Mouse (Mus musculus) heart, postnatal 0 days (tissue): ENCODE data around the gene Brd3. TPM values are rescaled to one million over a fixed set of nuclear protein-coding genes. Genes with fewer than 3 reads are reported as not detected.

ENCODE experiments used
- ATAC-seq: fragments of 200-750 bp; cut with Nextera tagmentation; 2 replicates; pipeline ENCODE4 v1.8.0; 2017; ENCODE audit warnings: low read depth, moderate number of reproducible peaks, moderate library complexity; ENCODE audit not compliant: insufficient read depth
- DNase-seq: peaks from one replicate; pipeline ENCODE4 v3.0.0-alpha.2; 2016; ENCODE audit warnings: low spot score
- H3K27ac ChIP-seq: fragments of 300-500 bp; sonication (generic); 2 replicates; pipeline ENCODE4 v1.5.1; 2014; ENCODE audit warnings: low read depth, mild to moderate bottlenecking
- H3K27me3 ChIP-seq: fragments of 300-500 bp; sonication (generic); 2 replicates; pipeline ENCODE4 v1.6.1; 2014; ENCODE audit warnings: low read length, mixed read lengths; ENCODE audit not compliant: control insufficient read depth, insufficient read depth
- H3K36me3 ChIP-seq: fragments of 300-500 bp; sonication (generic); replicated peaks from 2 replicates; pipeline ENCODE4 v1.6.1; 2014; ENCODE audit warnings: low read length, mixed read lengths; ENCODE audit not compliant: control insufficient read depth, insufficient read depth
- H3K4me1 ChIP-seq: fragments of 300-500 bp; sonication (generic); 2 replicates; pipeline ENCODE4 v1.6.1; 2014; ENCODE audit warnings: antibody characterized with exemption; ENCODE audit not compliant: control insufficient read depth, insufficient read depth
- H3K4me2 ChIP-seq: fragments of 300-500 bp; sonication (generic); 2 replicates; pipeline ENCODE4 v1.6.1; 2014; ENCODE audit warnings: low read depth, mild to moderate bottlenecking, low read length, moderate library complexity
- H3K4me3 ChIP-seq: fragments of 300-500 bp; sonication (generic); 2 replicates; pipeline ENCODE4 v1.5.1; 2014; ENCODE audit warnings: low read depth, low read length
- H3K9ac ChIP-seq: fragments of 300-500 bp; sonication (generic); replicated peaks from 2 replicates; pipeline ENCODE4 v1.6.1; 2014; ENCODE audit warnings: low read depth, low read length, mixed read lengths
- H3K9me3 ChIP-seq: fragments of 300-500 bp; sonication (generic); replicated peaks from 2 replicates; pipeline ENCODE4 v1.6.1; 2016; ENCODE audit warnings: low read length; ENCODE audit not compliant: control insufficient read depth
- CTCF ChIP-seq: IDR thresholded peaks from 2 replicates; pipeline ENCODE4 v1.5.1; 2016; ENCODE audit warnings: antibody characterized with exemption, control low read depth, low read depth
- EP300 ChIP-seq: IDR thresholded peaks from 2 replicates; pipeline ENCODE4 v1.6.1; 2016; ENCODE audit warnings: antibody characterized with exemption, low read depth
- WGBS: fragments of 180-500 bp; shearing (Covaris S2); extraction: QIAGEN DNeasy Blood & Tissue Kit; methylation state at CpG from one replicate; pipeline ENCODE4 v1.1.7; 2014; 5-methylcytosine and 5-hydroxymethylcytosine counted together
- polyA plus RNA-seq: library from polyadenylated mRNA; unstranded; fragments of >200 nt; fragmentation: Nextera tagmentation; extraction: Ambion mirVana; gene quantifications from 2 replicates; pipeline ENCODE4 v1.2.1, GENCODE M21; 2015
- total RNA-seq: library from RNA; depleted of rRNA; stranded (reverse); fragments of >200 nt; gene quantifications from 2 replicates; pipeline ENCODE4 v1.2.3, GENCODE M21; 2014; ENCODE audit warnings: low replicate concordance; rRNA removed

Gene Brd3
- 13.0 and 19.6 TPM in 2 replicates for total RNA-seq
- 37.1 and 40.8 TPM in 2 replicates for polyA plus RNA-seq

DNA sequence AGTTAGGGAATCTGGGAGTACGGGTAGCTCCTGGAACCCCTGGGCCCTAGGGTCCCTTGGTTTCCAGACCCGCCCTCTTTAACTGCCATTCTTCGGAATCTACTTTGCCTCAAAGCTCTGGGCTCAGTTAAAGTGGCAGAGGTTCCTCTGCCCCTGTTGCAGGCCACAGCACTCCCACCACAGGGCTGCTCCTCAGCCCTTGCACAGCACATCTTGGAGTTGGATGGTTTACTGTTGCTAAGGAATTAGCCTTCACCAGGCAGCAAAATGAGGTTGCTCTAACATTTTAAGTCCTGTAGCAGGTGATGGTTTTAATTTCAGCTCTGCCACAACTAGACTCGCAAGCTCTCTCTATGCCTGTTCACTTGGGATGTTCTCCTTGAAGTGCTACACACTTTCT, at the start of gene Brd3:
Gene Brd3, minus strand, starts transcription at position 101 of the 400 bp plus-strand sequence.
- ATAC-seq: no peak

DNA sequence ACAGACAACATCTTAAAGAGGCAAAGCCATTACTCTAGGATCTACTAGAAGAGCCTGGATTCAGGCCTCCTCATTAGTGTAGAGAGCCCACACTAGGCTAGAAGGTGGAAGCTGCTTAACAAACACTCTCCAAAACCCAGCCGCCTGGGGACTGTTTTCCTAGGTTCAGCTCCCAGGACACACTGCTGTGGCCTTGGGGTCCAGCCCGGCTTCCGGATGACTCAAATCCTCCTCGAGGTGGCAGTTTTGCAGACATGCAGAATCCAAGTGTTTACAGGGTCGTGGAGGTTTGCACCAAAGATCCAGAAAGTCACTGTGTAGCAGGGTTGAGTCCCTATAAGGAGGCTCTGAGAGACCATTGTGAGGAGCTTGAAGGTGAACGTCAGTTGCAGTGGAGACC, 49.5 kb upstream of the Brd3 start:
- TF ChIP-seq CTCF (no peak), EP300 (no peak)
- H3K9me3 ChIP-seq: no peaks in the 10 kb centered on the region
- H3K9ac ChIP-seq: no peak overlapping the region
- no peaks in the 10 kb centered on the region for H3K4me1 ChIP-seq
- no peaks in the 10 kb centered on the region for H3K36me3 ChIP-seq
- ATAC-seq: no peak
- H3K27me3 ChIP-seq: peaks cover 6% of the 10 kb centered on the region; the same call in 1 of the 2 replicates
- no peak overlapping the region for H3K4me3 ChIP-seq
- no peak overlapping the region for H3K4me2 ChIP-seq
- no peak overlapping the region for H3K27ac ChIP-seq
- DNase-seq: no peak
- WGBS: 89% methylated on average over 6 of the region's 6 CpGs

More for the DNA sequence above, at the start of gene Brd3:
- 74% methylated on average over 4 of the region's 4 CpGs for WGBS
- Histone ChIP-seq H3K27ac (no peak within 1 kb of the TSS), H3K27me3 (no peaks in the 10 kb centered on the region), H3K9me3 (no peaks in the 10 kb centered on the region), H3K4me1 (peaks cover 11% of the 10 kb centered on the region), H3K4me2 (no peak within 1 kb of the TSS), H3K9ac (no peak within 1 kb of the TSS), H3K4me3 (no peak within 1 kb of the TSS), H3K36me3 (no peaks in the 10 kb centered on the region)
- no peak for TF ChIP-seq EP300
- TF ChIP-seq CTCF: no peak
- DNase-seq: no peak

DNA sequence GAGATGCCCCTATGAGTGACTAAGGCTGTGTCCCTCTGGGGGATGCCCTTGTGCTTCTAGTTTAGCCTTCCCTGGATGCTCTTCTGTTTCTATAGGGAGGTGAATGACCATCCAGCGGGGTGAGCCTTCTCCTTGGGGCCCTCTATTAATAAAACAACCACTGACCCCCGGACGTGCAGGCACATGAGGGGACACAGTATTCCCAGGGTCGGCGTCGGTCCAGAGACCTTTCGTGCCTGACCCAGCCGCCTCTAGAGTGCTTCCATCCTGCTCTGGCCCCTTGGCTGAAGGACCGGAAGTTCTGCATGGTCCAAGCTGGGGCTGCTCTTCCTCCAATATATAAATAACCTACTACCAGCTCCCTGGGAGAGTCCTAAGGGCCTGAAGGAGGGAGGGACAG, 46.8 kb upstream of the Brd3 start:
- peak overlapping the region; percentile 14; the same call in 1 of the 2 replicates for H3K27ac ChIP-seq

DNA sequence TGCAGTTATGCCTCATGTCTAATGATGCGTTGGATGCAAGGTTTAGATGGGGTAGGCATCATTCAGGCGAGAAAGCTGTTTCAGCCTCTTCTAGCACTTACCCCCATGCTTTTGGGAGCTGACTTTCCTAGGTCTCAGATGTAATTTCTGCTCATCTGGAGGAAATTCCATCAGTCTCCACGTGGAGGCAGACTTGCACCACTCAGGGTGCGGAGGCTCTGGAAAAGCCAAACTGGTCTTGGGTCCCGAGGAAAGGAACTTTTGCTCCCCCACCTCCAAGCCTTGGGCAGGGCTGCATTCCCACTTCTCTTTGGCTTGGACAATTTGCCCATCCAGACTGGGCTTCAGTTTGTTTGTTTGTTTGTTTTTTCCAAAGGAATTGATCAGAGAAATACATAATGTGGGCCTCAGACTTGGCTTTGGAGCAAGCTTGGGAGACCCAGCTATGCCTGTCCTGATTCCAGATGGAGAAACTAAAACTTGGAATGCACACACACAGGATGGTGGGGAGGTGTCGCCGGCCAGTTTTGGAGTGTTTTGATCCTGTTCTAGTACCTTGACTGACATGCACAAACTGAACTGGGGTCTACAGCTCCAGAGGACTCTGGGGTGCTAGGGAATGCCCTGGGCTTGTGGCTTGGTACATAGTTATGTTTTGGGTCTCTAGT, 45.3 kb upstream of the Brd3 start:
- peak; percentile 39 for DNase-seq
- Histone ChIP-seq H3K27ac (no peak overlapping the region), H3K9ac (no peak overlapping the region), H3K4me1 (no peaks in the 10 kb centered on the region), H3K4me2 (no peak overlapping the region), H3K27me3 (peaks cover 6% of the 10 kb centered on the region; the same call in 1 of the 2 replicates), H3K9me3 (no peaks in the 10 kb centered on the region), H3K36me3 (no peaks in the 10 kb centered on the region), H3K4me3 (no peak overlapping the region)
- ATAC-seq: no peak
- WGBS: 14% methylated on average over 7 of the region's 7 CpGs
- TF ChIP-seq CTCF (peak; percentile 96), EP300 (no peak)

More for the DNA sequence above, 46.8 kb upstream of the Brd3 start:
- no peak overlapping the region for H3K4me2 ChIP-seq
- H3K9ac ChIP-seq: no peak overlapping the region
- H3K36me3 ChIP-seq: no peaks in the 10 kb centered on the region
- no peaks in the 10 kb centered on the region for H3K4me1 ChIP-seq
- no peak overlapping the region for H3K4me3 ChIP-seq
- H3K9me3 ChIP-seq: no peaks in the 10 kb centered on the region
- TF ChIP-seq EP300 (no peak), CTCF (no peak)
- DNase-seq (peak; percentile 23), ATAC-seq (peak; percentile 59)
- 45% methylated on average over 9 of the region's 9 CpGs for WGBS
- H3K27me3 ChIP-seq: peaks cover 6% of the 10 kb centered on the region; the same call in 1 of the 2 replicates

DNA sequence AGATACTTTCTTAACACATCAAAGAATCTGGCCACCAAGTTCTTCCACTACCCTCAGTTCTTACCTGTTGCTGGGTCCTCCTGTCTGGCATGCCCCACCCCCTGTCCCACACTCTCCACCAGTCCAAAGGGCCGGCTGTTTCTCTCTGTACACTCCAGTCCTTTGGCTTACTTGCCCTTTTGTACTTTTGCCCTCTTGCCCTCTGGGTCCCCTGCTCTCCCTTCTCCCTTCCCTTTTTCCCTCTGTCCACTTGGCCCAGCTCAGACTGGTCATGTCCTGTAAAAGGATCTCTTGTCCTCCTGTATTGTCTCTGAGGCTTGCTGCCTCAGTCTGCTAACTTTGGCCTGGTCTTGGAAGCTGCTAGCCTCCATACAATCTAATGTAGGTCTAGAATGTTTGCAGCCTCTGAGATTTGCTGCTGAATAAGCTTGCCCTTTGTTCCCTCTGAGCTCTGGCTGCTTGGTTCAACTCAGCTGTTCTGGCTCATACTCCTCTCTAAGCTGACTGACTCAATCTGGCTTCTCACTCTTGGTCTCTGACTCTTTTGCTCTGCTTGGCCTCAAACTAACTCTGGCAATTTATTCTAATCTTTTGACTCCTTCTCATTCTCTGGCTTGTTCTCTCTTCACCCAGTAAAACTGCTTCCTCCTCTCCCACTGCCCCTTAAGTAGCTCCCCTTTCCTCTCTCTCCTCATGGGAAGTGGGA, 41.4 kb upstream of the Brd3 start:
- Histone ChIP-seq H3K27ac (no peak overlapping the region), H3K9ac (no peak overlapping the region), H3K36me3 (no peaks in the 10 kb centered on the region), H3K4me2 (no peak overlapping the region), H3K9me3 (no peaks in the 10 kb centered on the region; the same call in 1 of the 2 replicates), H3K4me3 (no peak overlapping the region), H3K27me3 (no peaks in the 10 kb centered on the region), H3K4me1 (no peaks in the 10 kb centered on the region)
- WGBS: 75% methylated on average over 1 of the region's 1 CpGs
- ATAC-seq (no peak), DNase-seq (no peak)
- TF ChIP-seq EP300: no peak
- no peak for TF ChIP-seq CTCF
